In the genomic region with DNA sequence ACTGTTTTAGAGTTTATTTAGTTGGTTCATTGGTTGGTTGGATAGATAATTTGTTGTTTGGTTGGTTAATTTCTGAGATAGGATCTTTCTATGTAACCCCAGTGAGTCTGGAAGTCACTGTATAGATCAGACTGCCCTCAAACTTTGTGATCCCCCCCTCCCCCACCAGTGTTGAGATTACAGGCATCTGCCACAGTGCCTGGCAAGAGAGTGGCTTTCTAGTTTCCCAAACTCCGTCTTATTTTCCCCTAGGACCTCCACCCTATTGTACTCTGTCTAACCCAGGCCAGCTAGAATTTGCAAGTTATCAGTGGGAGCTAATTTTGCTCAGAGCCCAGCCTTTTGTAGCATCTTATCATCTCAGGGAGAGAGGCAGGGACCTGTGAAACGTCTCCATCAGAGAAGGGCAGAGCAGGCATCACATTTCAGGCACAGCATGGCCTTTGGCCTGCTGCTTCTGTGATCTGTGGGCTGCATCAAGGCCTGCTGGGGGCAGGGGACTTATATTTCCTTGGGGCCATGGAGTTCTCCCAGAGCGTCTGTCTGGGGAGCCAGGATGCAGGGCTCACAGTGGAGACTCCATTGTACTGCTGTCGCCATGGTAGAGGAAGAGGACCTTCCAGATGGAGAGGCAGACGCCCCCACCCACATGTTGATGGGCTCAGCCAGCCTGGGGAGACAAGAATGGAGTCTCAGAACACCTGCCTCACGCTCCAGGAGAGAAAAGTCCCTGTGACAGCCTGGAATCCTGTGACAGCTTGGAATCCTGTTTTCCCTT, we compare ENCODE assay signal across 9 mouse cellular contexts. TPM values are rescaled to one million over a fixed set of nuclear protein-coding genes. Genes with fewer than 3 reads are reported as not detected.
DNase-seq lines count a peak whose midpoint lies in the region; ATAC-seq lines count a peak whose summit lies in the region.
"Had no signal": no experiment of that assay in that cellular context is flagged by ENCODE, and none has a peak within 500 bp of the region (broad histone marks: within the 10 kb centered on the region; RNA-seq: fewer than 3 reads in every experiment).

No protein-coding gene starts in this region.

- WGBS in intestine, embryonic 16.5 days = 33% methylated on average over 6 of the region's 6 CpGs
- WGBS in intestine, embryonic 15.5 days = 30% methylated on average over 6 of the region's 6 CpGs
- WGBS in forebrain, embryonic 12.5 days = 10% methylated on average over 6 of the region's 6 CpGs
- 18% methylated on average over 5 of the region's 6 CpGs for WGBS in neural tube, embryonic 14.5 days

- H3K4me2 ChIP-seq in intestine, embryonic 16.5 days (ENCODE audit: low read depth, low read length) = no peak overlapping the region
- H3K4me2 ChIP-seq in intestine, embryonic 15.5 days (replicated peaks) = no peak overlapping the region
- no peak overlapping the region for H3K4me2 ChIP-seq in forebrain, embryonic 12.5 days
- no peak overlapping the region for H3K4me2 ChIP-seq in neural tube, embryonic 14.5 days (ENCODE audit: low read depth, low read length)

- no peak overlapping the region for H3K27ac ChIP-seq in intestine, embryonic 16.5 days (ENCODE audit: low read length)
- H3K27ac ChIP-seq in intestine, embryonic 15.5 days = no peak overlapping the region
- peak overlapping the region; percentile 78 for H3K27ac ChIP-seq in forebrain, embryonic 12.5 days
- H3K27ac ChIP-seq in neural tube, embryonic 14.5 days (ENCODE audit: low read depth, low read length) = peak overlapping the region; percentile 39; the same call in 1 of the 2 replicates

- 0 out of 2 replicates have a peak, but pooled peaks have one; percentile 21 for ATAC-seq in intestine, embryonic 16.5 days
- ATAC-seq in intestine, embryonic 15.5 days = no peak
- 0 out of 2 replicates have a peak, but pooled peaks have one; percentile 21 for ATAC-seq in forebrain, embryonic 12.5 days (ENCODE audit: low FRiP score)
- ATAC-seq in neural tube, embryonic 14.5 days (ENCODE audit: low read depth) = peak; percentile 15; the same call in 1 of the 2 replicates

- no peak overlapping the region for H3K4me3 ChIP-seq in intestine, embryonic 16.5 days (ENCODE audit: low read length)
- no peak overlapping the region for H3K4me3 ChIP-seq in intestine, embryonic 15.5 days (replicated peaks)
- H3K4me3 ChIP-seq in forebrain, embryonic 12.5 days (replicated peaks) = no peak overlapping the region
- no peak overlapping the region for H3K4me3 ChIP-seq in neural tube, embryonic 14.5 days (ENCODE audit: low read depth, low read length)

- no peaks in the 10 kb centered on the region for H3K9me3 ChIP-seq in intestine, embryonic 16.5 days (ENCODE audit: control insufficient read depth, low read length)
- no peaks in the 10 kb centered on the region for H3K9me3 ChIP-seq in intestine, embryonic 15.5 days
- H3K9me3 ChIP-seq in forebrain, embryonic 12.5 days = no peaks in the 10 kb centered on the region
- H3K9me3 ChIP-seq in neural tube, embryonic 14.5 days (ENCODE audit: control insufficient read depth, low read length) = no peaks in the 10 kb centered on the region

- no peaks in the 10 kb centered on the region for H3K27me3 ChIP-seq in intestine, embryonic 16.5 days (replicated peaks; ENCODE audit: control insufficient read depth, insufficient read depth, low read length)
- H3K27me3 ChIP-seq in intestine, embryonic 15.5 days (replicated peaks) = no peaks in the 10 kb centered on the region
- no peaks in the 10 kb centered on the region for H3K27me3 ChIP-seq in forebrain, embryonic 12.5 days
- H3K27me3 ChIP-seq in neural tube, embryonic 14.5 days (ENCODE audit: control insufficient read depth, insufficient read depth, low read length) = no peaks in the 10 kb centered on the region

- H3K36me3 ChIP-seq in intestine, embryonic 16.5 days (ENCODE audit: control insufficient read depth, insufficient read depth, low read length) = 0 out of 2 replicates have a peak, but pooled peaks cover 3% of the 10 kb centered on the region
- H3K36me3 ChIP-seq in intestine, embryonic 15.5 days = peaks cover 8% of the 10 kb centered on the region; the same call in 1 of the 2 replicates
- peaks cover 30% of the 10 kb centered on the region for H3K36me3 ChIP-seq in forebrain, embryonic 12.5 days (replicated peaks)
- peaks cover 9% of the 10 kb centered on the region; the same call in 1 of the 2 replicates for H3K36me3 ChIP-seq in neural tube, embryonic 14.5 days (ENCODE audit: control insufficient read depth, insufficient read depth, low read length)

- H3K4me1 ChIP-seq in intestine, embryonic 16.5 days (ENCODE audit: control insufficient read depth, insufficient read depth, low read length) = 0 out of 2 replicates have a peak, but pooled peaks cover under 1% of the 10 kb centered on the region
- H3K4me1 ChIP-seq in intestine, embryonic 15.5 days (replicated peaks) = peaks cover under 1% of the 10 kb centered on the region; the same call in 1 of the 2 replicates
- H3K4me1 ChIP-seq in forebrain, embryonic 12.5 days = peaks cover 31% of the 10 kb centered on the region
- H3K4me1 ChIP-seq in neural tube, embryonic 14.5 days (ENCODE audit: control insufficient read depth, insufficient read depth, low read length) = no peaks in the 10 kb centered on the region

- DNase-seq in layer of hippocampus, adult 18-20 months (ENCODE audit: low spot score in 2 of 2) = peak; percentile 80 to 89
- DNase-seq in cerebellum, postnatal 14 days = no peak
- no peak for DNase-seq in spleen, adult 18-20 months
- no peak for DNase-seq in urinary bladder, postnatal 10 days (ENCODE audit: low spot score)

- no peak overlapping the region for H3K9ac ChIP-seq in intestine, embryonic 16.5 days (ENCODE audit: low read depth, low read length)
- no peak overlapping the region for H3K9ac ChIP-seq in intestine, embryonic 15.5 days
- no peak overlapping the region for H3K9ac ChIP-seq in forebrain, embryonic 12.5 days
- H3K9ac ChIP-seq in neural tube, embryonic 14.5 days (replicated peaks; ENCODE audit: low read depth, low read length) = no peak overlapping the region

RNA-seq across cellular contexts. Expression of gene 4933415A04Rik, which starts 27.1 kb away (rescaled TPM):
- 4.1 and 5.0 TPM in 2 replicates for polyA plus RNA-seq in intestine, embryonic 16.5 days (2015; fragmentation: Nextera tagmentation; extraction: Ambion mirVana)
- 4.4 and 5.4 TPM in 2 replicates for polyA plus RNA-seq in intestine, embryonic 15.5 days (2015; fragmentation: Nextera tagmentation; extraction: Ambion mirVana)
- 5.8 and 6.1 TPM in 2 replicates for polyA plus RNA-seq in forebrain, embryonic 12.5 days (2016; fragmentation: Nextera tagmentation; extraction: Ambion mirVana)
- 1 to 10 TPM; 1.4 to 2.0 TPM for total RNA-seq in layer of hippocampus, adult 18-20 months (2021)
- polyA plus RNA-seq in neural tube, embryonic 14.5 days (2014; fragmentation: Nextera tagmentation; extraction: Ambion mirVana) = 3.8 and 4.4 TPM in 2 replicates

RNA-seq across cellular contexts. Expression of gene Ccnjl, which starts 31.1 kb away (rescaled TPM):
- polyA plus RNA-seq in intestine, embryonic 16.5 days (2015; fragmentation: Nextera tagmentation; extraction: Ambion mirVana) = 14.6 and 15.0 TPM in 2 replicates
- 15.9 and 16.6 TPM in 2 replicates for polyA plus RNA-seq in intestine, embryonic 15.5 days (2015; fragmentation: Nextera tagmentation; extraction: Ambion mirVana)
- polyA plus RNA-seq in forebrain, embryonic 12.5 days (2016; fragmentation: Nextera tagmentation; extraction: Ambion mirVana) = 20.6 and 22.1 TPM in 2 replicates
- total RNA-seq in layer of hippocampus, adult 18-20 months (2021) = 1 to 10 TPM; 9.7 to 9.8 TPM
- 9.5 and 14.5 TPM in 2 replicates for polyA plus RNA-seq in neural tube, embryonic 14.5 days (2014; fragmentation: Nextera tagmentation; extraction: Ambion mirVana)

RNA-seq across cellular contexts. Expression of gene Fabp6, which starts 41.6 kb away (rescaled TPM):
- 2.4 and 5.2 TPM in 2 replicates for polyA plus RNA-seq in intestine, embryonic 16.5 days (2015; fragmentation: Nextera tagmentation; extraction: Ambion mirVana)
- 1.2 TPM in 2 replicates for polyA plus RNA-seq in intestine, embryonic 15.5 days (2015; fragmentation: Nextera tagmentation; extraction: Ambion mirVana)
- polyA plus RNA-seq in forebrain, embryonic 12.5 days (2016; fragmentation: Nextera tagmentation; extraction: Ambion mirVana) = not detected in 2 replicates
- not detected for total RNA-seq in layer of hippocampus, adult 18-20 months (2021)
- polyA plus RNA-seq in neural tube, embryonic 14.5 days (2014; fragmentation: Nextera tagmentation; extraction: Ambion mirVana) = not detected in 2 replicates
- polyA plus RNA-seq: testis, adult 2 months had no signal

Comparison
In these comparisons a context has a peak if more than half of its experiments do, and no peak if none do; other contexts are left out.
1. H3K27ac ChIP-seq: peak in forebrain, embryonic 12.5 days (single experiment) and neural tube, embryonic 14.5 days (single experiment); none in intestine, embryonic 16.5 days (single experiment) and intestine, embryonic 15.5 days (single experiment).
2. DNase-seq: peak in layer of hippocampus, adult 18-20 months (2 of 2); none in cerebellum, postnatal 14 days (0 of 2), spleen, adult 18-20 months (0 of 2) and urinary bladder, postnatal 10 days (single experiment).